Mouse (Mus musculus) forebrain, embryonic 16.5 days (tissue): ENCODE data around the gene Jarid2. TPM values are rescaled to one million over a fixed set of nuclear protein-coding genes. Genes with fewer than 3 reads are reported as not detected.

Source experiments
- ATAC-seq: fragments of 200-750 bp; cut with Nextera tagmentation; 2 replicates; pipeline ENCODE4 v1.8.0; 2017; ENCODE audit warnings: mild to moderate bottlenecking, moderate library complexity
- H3K27ac ChIP-seq: fragments of 300-500 bp; sonication (generic); 2 replicates; pipeline ENCODE4 v1.5.1; 2014; ENCODE audit warnings: low read length, control low read depth
- H3K27me3 ChIP-seq: fragments of 300-500 bp; sonication (generic); replicated peaks from 2 replicates; pipeline ENCODE4 v1.6.1; 2014; ENCODE audit warnings: low read length; ENCODE audit not compliant: control insufficient read depth, insufficient read depth
- H3K36me3 ChIP-seq: fragments of 300-500 bp; sonication (generic); 2 replicates; pipeline ENCODE4 v1.6.1; 2014; ENCODE audit not compliant: control insufficient read depth, insufficient read depth
- H3K4me1 ChIP-seq: fragments of 300-500 bp; sonication (generic); replicated peaks from 2 replicates; pipeline ENCODE4 v1.6.1; 2014; ENCODE audit warnings: low read length; ENCODE audit not compliant: control insufficient read depth, insufficient read depth
- H3K4me2 ChIP-seq: fragments of 300-500 bp; sonication (generic); 2 replicates; pipeline ENCODE4 v1.6.1; 2014; ENCODE audit warnings: mild to moderate bottlenecking, low read length, control low read depth
- H3K4me3 ChIP-seq: fragments of 300-500 bp; sonication (generic); replicated peaks from 2 replicates; pipeline ENCODE4 v1.5.1; 2014; ENCODE audit warnings: mild to moderate bottlenecking, low read length, control low read depth
- H3K9ac ChIP-seq: fragments of 300-500 bp; sonication (generic); replicated peaks from 2 replicates; pipeline ENCODE4 v1.6.1; 2014; ENCODE audit warnings: low read depth, low read length, control low read depth
- H3K9me3 ChIP-seq: fragments of 300-500 bp; sonication (generic); 2 replicates; pipeline ENCODE4 v1.6.1; 2016; ENCODE audit warnings: low read length; ENCODE audit not compliant: control insufficient read depth
- WGBS: fragments of 180-500 bp; shearing (Covaris S2); extraction: QIAGEN DNeasy Blood & Tissue Kit; methylation state at CpG from one replicate; pipeline ENCODE4 v1.1.7; 2014; 5-methylcytosine and 5-hydroxymethylcytosine counted together
- polyA plus RNA-seq: library from polyadenylated mRNA; unstranded; fragments of >200 nt; fragmentation: Nextera tagmentation; extraction: Ambion mirVana; gene quantifications from 2 replicates; pipeline ENCODE4 v1.2.1, GENCODE M21; 2015

The Jarid2 gene
- polyA plus RNA-seq, 1 experiment from 2014 or later = 37.5 TPM

GRCm38 (mm10) chr13:44952393-44953086 is 223.3 kb downstream of the Jarid2 start:
- no peak for ATAC-seq
- Histone ChIP-seq H3K27me3 (no peaks in the 10 kb centered on the region), H3K36me3 (no peaks in the 10 kb centered on the region), H3K4me1 (peaks cover 4% of the 10 kb centered on the region), H3K27ac (no peak overlapping the region), H3K4me3 (no peak overlapping the region), H3K9ac (no peak overlapping the region), H3K9me3 (no peaks in the 10 kb centered on the region), H3K4me2 (no peak overlapping the region)
- WGBS = 67% methylated on average over 10 of the region's 10 CpGs

- 76% methylated on average over 8 of the region's 8 CpGs for WGBS
- Histone ChIP-seq H3K4me1 (no peaks in the 10 kb centered on the region), H3K27me3 (no peaks in the 10 kb centered on the region), H3K4me2 (no peak overlapping the region), H3K9ac (no peak overlapping the region), H3K4me3 (no peak overlapping the region), H3K27ac (no peak overlapping the region), H3K9me3 (no peaks in the 10 kb centered on the region), H3K36me3 (no peaks in the 10 kb centered on the region)
- no peak for ATAC-seq
Measured at GRCm38 (mm10) chr13:44953546-44954231, 224.4 kb downstream of the Jarid2 start.

GRCm38 (mm10) chr13:44954232-44954568 is 224.9 kb downstream of the Jarid2 start:
- WGBS = 90% methylated on average over 1 of the region's 1 CpGs
- no peak overlapping the region for H3K4me3 ChIP-seq
- H3K36me3 ChIP-seq = no peaks in the 10 kb centered on the region
- no peaks in the 10 kb centered on the region for H3K4me1 ChIP-seq
- ATAC-seq = no peak
- H3K27me3 ChIP-seq = no peaks in the 10 kb centered on the region
- no peak overlapping the region for H3K9ac ChIP-seq
- no peak overlapping the region for H3K4me2 ChIP-seq
- H3K9me3 ChIP-seq = no peaks in the 10 kb centered on the region
- no peak overlapping the region for H3K27ac ChIP-seq

- peaks cover 5% of the 10 kb centered on the region for H3K4me1 ChIP-seq
- 95% methylated on average over 6 of the region's 6 CpGs for WGBS
- H3K36me3 ChIP-seq = no peaks in the 10 kb centered on the region
- H3K27ac ChIP-seq = no peak overlapping the region
- no peak overlapping the region for H3K4me2 ChIP-seq
- no peak for ATAC-seq
- no peak overlapping the region for H3K4me3 ChIP-seq
- H3K9me3 ChIP-seq = no peaks in the 10 kb centered on the region
- H3K9ac ChIP-seq = no peak overlapping the region
- H3K27me3 ChIP-seq = no peaks in the 10 kb centered on the region
Measured at GRCm38 (mm10) chr13:44955781-44956180, 226.5 kb downstream of the Jarid2 start.

- 93% methylated on average over 8 of the region's 8 CpGs for WGBS
- ATAC-seq = no peak
- H3K4me2 ChIP-seq = no peak overlapping the region
- no peaks in the 10 kb centered on the region for H3K27me3 ChIP-seq
- peaks cover 14% of the 10 kb centered on the region for H3K4me1 ChIP-seq
- H3K27ac ChIP-seq = no peak overlapping the region
- H3K9ac ChIP-seq = no peak overlapping the region
- H3K4me3 ChIP-seq = no peak overlapping the region
- no peaks in the 10 kb centered on the region for H3K36me3 ChIP-seq
- H3K9me3 ChIP-seq = no peaks in the 10 kb centered on the region
Measured at GRCm38 (mm10) chr13:44957049-44957448, 227.8 kb downstream of the Jarid2 start.

GRCm38 (mm10) chr13:44960542-44961291 is 231.4 kb downstream of the Jarid2 start:
- H3K27ac ChIP-seq = no peak overlapping the region
- peak; percentile 95 for ATAC-seq

More at GRCm38 (mm10) chr13:44960542-44961291, 231.4 kb downstream of the Jarid2 start:
- Histone ChIP-seq H3K4me1 (peaks cover 14% of the 10 kb centered on the region), H3K27me3 (no peaks in the 10 kb centered on the region), H3K4me2 (no peak overlapping the region), H3K4me3 (no peak overlapping the region), H3K9me3 (no peaks in the 10 kb centered on the region), H3K9ac (no peak overlapping the region), H3K36me3 (no peaks in the 10 kb centered on the region)
- WGBS = 48% methylated on average over 5 of the region's 5 CpGs
